Mouse (Mus musculus): ENCODE data around the gene Rnf8.

DNA sequence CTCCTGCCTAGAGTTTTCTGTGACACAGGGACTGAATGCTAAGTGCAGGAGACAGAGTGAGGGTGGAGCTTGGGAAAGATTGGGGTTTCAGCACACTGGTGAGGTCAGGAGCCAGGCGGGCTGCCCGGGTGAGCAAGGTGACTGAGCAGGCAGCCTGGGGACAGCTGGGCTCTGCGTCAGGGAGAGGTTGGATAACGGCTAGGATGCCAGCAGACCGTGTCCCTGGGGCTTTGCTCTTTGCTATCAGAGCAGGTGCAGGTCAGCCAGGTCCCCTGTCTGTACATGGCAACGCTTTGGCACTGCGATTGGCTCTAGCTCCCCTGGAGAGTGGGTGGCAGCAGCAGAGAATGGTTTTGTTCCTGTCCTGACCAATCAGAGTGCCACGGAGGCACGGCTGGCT lies 12.7 kb downstream of the Rnf8 start:
- TF ChIP-seq CTCF (IDR thresholded peaks at IDR 0.05; ENCODE audit: insufficient read depth, low read length) (no peak), POLR2A (IDR thresholded peaks at IDR 0.05; ENCODE audit: borderline replicate concordance, extremely low read depth, low read depth, low read length) (no peak)
